Mouse (Mus musculus) cerebellum, adult 2 months (tissue): ENCODE data around the gene Draxin.

Experiments used
- CTCF ChIP-seq: fragments of 200-500 bp; IDR thresholded peaks from 2 replicates; pipeline ENCODE4 v1.5.1; 2011; ENCODE audit warnings: low read depth, mild to moderate bottlenecking, control low read depth, low read length, moderate library complexity, borderline replicate concordance; ENCODE audit not compliant: insufficient read depth
- POLR2A ChIP-seq: fragments of 200-500 bp; IDR thresholded peaks from 2 replicates; pipeline ENCODE4 v1.6.1; 2011; ENCODE audit warnings: low read length, control low read depth, borderline replicate concordance; ENCODE audit not compliant: insufficient read depth

DNA sequence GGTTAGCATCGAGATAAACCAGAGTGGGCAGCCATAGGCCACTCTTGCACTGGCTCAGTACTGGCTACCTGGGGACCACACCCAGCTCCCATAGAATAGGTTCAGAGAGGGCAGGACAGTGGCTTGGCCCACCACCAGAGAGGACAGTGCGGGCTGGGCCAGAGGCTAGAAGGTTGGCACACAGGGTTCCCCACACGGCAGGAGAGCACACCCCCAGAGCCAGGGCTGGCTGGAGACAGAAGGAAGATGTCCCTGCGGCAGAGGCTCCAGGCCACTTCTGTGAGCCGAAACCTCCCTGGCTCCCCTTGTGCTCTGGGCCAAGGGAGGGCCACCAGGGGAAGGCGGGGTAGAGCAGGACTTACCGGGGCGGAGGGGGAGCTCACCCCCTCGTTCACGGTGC lies 49.3 kb downstream of the Draxin start:
- TF ChIP-seq CTCF = no peak
- no peak for TF ChIP-seq POLR2A
